Mouse (Mus musculus) heart, adult 2 months (tissue): ENCODE results near the gene Gm20388. TPM values are rescaled to one million over a fixed set of nuclear protein-coding genes. Genes with fewer than 3 reads are reported as not detected.

Experiments
- DNase-seq, 2 experiments: peaks; one replicate each; pipeline ENCODE4 v3.0.0; 2021
- H3K27ac ChIP-seq: fragments of 200-600 bp; 2 replicates; pipeline ENCODE4 v1.8.1; 2022
- H3K27me3 ChIP-seq: fragments of 200-500 bp; 2 replicates; pipeline ENCODE4 v1.6.1; 2012; ENCODE audit warnings: mild to moderate bottlenecking, low read length, inconsistent platforms, mixed read lengths; ENCODE audit not compliant: control insufficient read depth, insufficient read depth
- H3K36me3 ChIP-seq: fragments of 200-500 bp; 2 replicates; pipeline ENCODE4 v1.6.1; 2012; ENCODE audit warnings: low read length, inconsistent platforms; ENCODE audit not compliant: control insufficient read depth, insufficient read depth
- H3K4me1 ChIP-seq: fragments of 200-500 bp; 2 replicates; pipeline ENCODE4 v1.6.1; 2011; ENCODE audit warnings: low read length; ENCODE audit not compliant: control insufficient read depth, insufficient read depth
- H3K4me3 ChIP-seq: fragments of 200-600 bp; 2 replicates; pipeline ENCODE4 v1.8.1; 2022
- H3K79me2 ChIP-seq: fragments of 200-500 bp; replicated peaks from 2 replicates; pipeline ENCODE4 v1.6.1; 2012; ENCODE audit warnings: mild to moderate bottlenecking, inconsistent platforms, low read length, moderate library complexity, mixed read lengths; ENCODE audit not compliant: control insufficient read depth, insufficient read depth
- H3K9ac ChIP-seq: fragments of 200-500 bp; 2 replicates; pipeline ENCODE4 v1.6.1; 2012; ENCODE audit warnings: low read depth, mild to moderate bottlenecking, control low read depth, inconsistent platforms, low read length, mixed read lengths
- CTCF ChIP-seq: fragments of 200-600 bp; IDR thresholded peaks from 2 replicates; pipeline ENCODE4 v1.8.1; 2022; ENCODE audit warnings: antibody characterized with exemption, mild to moderate bottlenecking, moderate library complexity
- EP300 ChIP-seq: fragments of 200-500 bp; IDR thresholded peaks from 2 replicates; pipeline ENCODE4 v1.6.1; 2011; ENCODE audit warnings: low read depth, low read length, control low read depth; ENCODE audit not compliant: insufficient read depth
- POLR2A ChIP-seq: fragments of 200-500 bp; IDR thresholded peaks from 2 replicates; pipeline ENCODE4 v1.6.1; 2011; ENCODE audit warnings: mild to moderate bottlenecking, low read depth, low read length, control low read depth; ENCODE audit not compliant: insufficient read depth
- WGBS: fragments of 180-500 bp; shearing (Covaris S2); methylation state at CpG from one replicate; pipeline ENCODE4 v1.1.7; 2018; 5-methylcytosine and 5-hydroxymethylcytosine counted together
- intact Hi-C: fragments of 180-260 bp; cut with DNase I; formaldehyde crosslinking; loops from one replicate; pipeline ENCODE4 v1.15.1; 2025
- polyA plus RNA-seq: library from polyadenylated mRNA; depleted of rRNA; stranded (reverse); fragments of >200 nt; gene quantifications from 2 replicates; pipeline ENCODE4 v1.2.3, GENCODE M21; 2012
- total RNA-seq, 2 experiments: library from RNA; stranded (reverse); gene quantifications; 2 replicates each; pipeline ENCODE4 v1.2.3; 2021

Gene Gm20388
- total and polyA plus RNA-seq, 3 experiments, result 1.8 to 32.3 TPM; not detected in 1

DNA sequence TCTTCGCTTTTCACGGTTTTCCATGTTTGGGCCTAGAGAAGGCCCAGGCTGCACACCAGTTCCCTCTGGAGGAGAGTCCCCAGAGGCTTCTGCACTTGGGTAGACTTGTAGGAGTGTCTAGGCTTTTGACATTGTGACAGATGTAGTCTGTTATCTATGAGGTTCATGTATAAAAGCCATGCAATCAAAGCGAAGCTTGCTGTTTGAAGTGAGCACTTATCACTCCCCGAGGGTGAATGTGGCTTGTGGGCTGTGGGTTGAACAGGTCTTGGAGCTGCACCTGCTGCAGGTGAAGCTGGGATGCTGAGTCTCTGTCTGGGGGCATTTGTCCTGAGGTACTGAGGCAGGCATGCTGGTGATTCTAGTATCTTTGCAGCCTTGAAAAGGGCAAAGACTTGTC, 2057.9 kb downstream of the Gm20388 start:
- H3K9ac ChIP-seq, result no peak overlapping the region
- no peak for DNase-seq
- no peak for TF ChIP-seq CTCF
- no peak for TF ChIP-seq EP300
- no peak for TF ChIP-seq POLR2A
- 46% methylated on average over 4 of the region's 4 CpGs for WGBS
- peaks cover 19% of the 10 kb centered on the region for H3K4me1 ChIP-seq
- no peaks in the 10 kb centered on the region for H3K27me3 ChIP-seq
- no peak overlapping the region; the same call in 1 of the 2 replicates for H3K27ac ChIP-seq
- intact Hi-C loops, result no loop called here
- peaks cover 2% of the 10 kb centered on the region for H3K79me2 ChIP-seq
- no peak overlapping the region for H3K4me3 ChIP-seq
- H3K36me3 ChIP-seq, result peaks cover 3% of the 10 kb centered on the region

DNA sequence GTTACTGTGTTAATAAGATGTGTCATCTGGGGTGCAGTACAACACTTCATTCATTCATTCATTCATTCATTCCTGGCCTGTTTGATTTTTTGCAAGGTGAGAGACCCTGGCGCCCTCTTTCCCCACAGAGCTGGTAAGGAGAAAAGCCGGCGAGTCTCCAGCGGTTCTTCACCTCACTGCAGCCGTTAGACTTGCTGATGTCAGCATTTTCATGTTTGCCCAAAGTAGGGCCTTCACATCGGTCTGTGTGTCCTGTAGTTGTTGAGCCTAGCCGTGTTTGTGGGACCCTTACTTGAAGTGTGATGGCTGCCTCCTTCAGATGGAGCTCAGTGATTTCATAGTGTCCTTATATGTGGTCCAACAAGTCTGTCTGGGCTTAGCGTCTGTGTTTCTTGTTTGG, 2059.6 kb downstream of the Gm20388 start:
- Histone ChIP-seq H3K79me2 (peaks cover 2% of the 10 kb centered on the region), H3K36me3 (no peaks in the 10 kb centered on the region; the same call in 1 of the 2 replicates), H3K4me1 (peaks cover 15% of the 10 kb centered on the region), H3K27me3 (no peaks in the 10 kb centered on the region), H3K9ac (no peak overlapping the region), H3K27ac (no peak overlapping the region), H3K4me3 (no peak overlapping the region)
- intact Hi-C loops, result loop anchor here (10.0 kb wide), 1 partner anchor 365 kb away; no protein-coding TSS in a partner anchor
- TF ChIP-seq EP300 (no peak), CTCF (no peak), POLR2A (no peak)
- 91% methylated on average over 8 of the region's 8 CpGs for WGBS
- DNase-seq, result no peak

DNA sequence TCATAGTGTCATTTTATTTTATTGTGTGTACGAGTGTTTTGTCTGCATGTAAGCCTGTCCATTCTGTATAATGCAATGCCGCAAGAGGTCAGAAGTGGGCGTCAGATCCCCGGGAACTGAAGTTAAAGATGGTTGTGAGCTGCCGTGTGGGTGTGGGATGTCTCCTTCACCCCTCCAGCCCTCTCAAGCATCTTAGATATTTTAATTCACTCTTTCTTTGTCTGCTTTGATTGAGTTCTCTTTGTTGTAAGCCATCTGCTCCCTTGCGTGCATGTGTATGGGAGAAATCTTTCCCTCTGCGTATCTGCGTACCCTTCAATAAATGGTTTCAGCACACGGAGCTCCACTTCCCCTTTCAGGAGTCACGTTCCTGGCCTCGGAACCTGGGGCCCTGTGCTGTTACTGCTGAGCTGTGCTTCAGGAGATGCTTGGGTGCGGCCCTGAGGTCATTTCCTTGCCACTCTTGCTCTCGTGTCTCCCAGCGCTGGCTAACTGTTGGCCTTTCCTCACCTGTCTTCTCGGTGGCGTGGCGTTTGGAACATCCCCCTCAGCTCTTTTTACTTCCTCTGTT, 2060.9 kb downstream of the Gm20388 start:
- H3K36me3 ChIP-seq, result no peaks in the 10 kb centered on the region; the same call in 1 of the 2 replicates
- intact Hi-C loops, result loop anchor here (10.0 kb wide), 1 partner anchor 363 kb away; no protein-coding TSS in a partner anchor
- no peak overlapping the region for H3K9ac ChIP-seq
- H3K27me3 ChIP-seq, result no peaks in the 10 kb centered on the region
- no peak overlapping the region for H3K4me3 ChIP-seq
- TF ChIP-seq EP300 (no peak), CTCF (no peak), POLR2A (no peak)
- peaks cover 12% of the 10 kb centered on the region for H3K4me1 ChIP-seq
- WGBS, result 70% methylated on average over 17 of the region's 17 CpGs
- H3K27ac ChIP-seq, result no peak overlapping the region
- H3K79me2 ChIP-seq, result peaks cover 2% of the 10 kb centered on the region; the same call in 1 of the 2 replicates
- no peak for DNase-seq

DNA sequence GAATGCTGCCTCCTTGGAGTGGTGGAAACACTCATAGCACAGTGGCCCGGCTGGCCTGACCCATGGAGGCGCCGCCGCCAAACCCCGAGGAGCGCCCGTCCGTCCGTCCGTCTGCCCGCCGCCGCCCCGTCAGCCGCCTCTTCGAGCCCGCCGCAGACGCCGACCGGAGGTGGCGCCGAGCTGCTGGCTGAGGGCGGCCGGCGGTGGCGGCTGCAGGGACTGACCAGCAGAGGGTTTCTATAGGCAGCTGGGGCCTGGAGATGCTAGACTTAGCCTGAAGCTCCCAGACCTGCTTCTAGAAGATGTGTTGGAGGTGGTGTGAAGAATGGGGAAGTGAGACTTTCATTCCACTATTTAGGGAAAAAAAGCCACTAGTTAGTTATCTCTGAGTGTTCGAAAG, 2063.3 kb downstream of the Gm20388 start:
- 97% methylated on average over 28 of the region's 28 CpGs for WGBS
- no peak overlapping the region for H3K9ac ChIP-seq
- H3K27ac ChIP-seq, result no peak overlapping the region
- no peaks in the 10 kb centered on the region for H3K36me3 ChIP-seq
- H3K4me3 ChIP-seq, result no peak overlapping the region
- intact Hi-C loops, result loop anchor here (10.0 kb wide), 1 partner anchor 361 kb away; no protein-coding TSS in a partner anchor
- H3K79me2 ChIP-seq, result peaks cover 2% of the 10 kb centered on the region; the same call in 1 of the 2 replicates
- no peaks in the 10 kb centered on the region for H3K27me3 ChIP-seq
- no peaks in the 10 kb centered on the region; the same call in 1 of the 2 replicates for H3K4me1 ChIP-seq
- TF ChIP-seq POLR2A (no peak), CTCF (no peak), EP300 (no peak)
- DNase-seq, result no peak

DNA sequence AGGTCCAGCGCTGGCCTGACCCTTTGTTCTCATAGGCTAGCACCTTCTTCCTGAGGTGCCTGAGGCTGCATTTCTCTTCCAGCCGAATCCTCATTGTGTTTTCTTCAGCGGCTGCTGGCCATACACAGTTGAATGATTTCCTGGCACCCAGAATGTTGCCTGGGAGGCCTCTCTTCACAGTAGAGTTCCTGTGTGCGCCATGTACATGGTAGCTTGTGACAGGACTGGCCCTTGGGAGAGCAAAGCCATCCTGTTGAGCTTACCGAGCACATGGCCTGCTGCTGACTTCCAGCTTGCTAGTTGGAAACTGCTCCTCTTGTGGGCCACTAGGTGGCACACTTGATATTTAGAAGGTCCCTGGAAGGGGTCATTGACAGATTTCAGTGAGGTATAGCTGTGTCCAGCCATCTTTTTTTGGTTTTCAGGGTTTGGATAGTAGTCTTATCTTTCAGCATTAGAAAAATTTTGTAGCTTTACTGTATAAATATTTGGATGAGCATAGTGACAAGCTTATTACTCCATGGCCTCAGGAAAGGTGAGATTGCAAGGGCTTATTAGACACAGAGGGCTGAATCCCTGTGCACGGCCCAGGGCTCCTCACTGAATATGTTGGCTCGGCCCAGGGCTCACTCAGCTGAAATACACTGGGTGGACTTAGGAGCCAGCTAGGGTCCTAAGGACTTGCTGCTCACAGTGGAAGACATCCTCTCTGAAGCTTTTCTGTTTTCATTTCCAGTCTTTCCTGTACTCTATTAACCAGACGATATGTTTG, 2067.4 kb downstream of the Gm20388 start:
- H3K27ac ChIP-seq, result no peak overlapping the region
- 62% methylated on average over 8 of the region's 8 CpGs for WGBS
- DNase-seq, result no peak
- no peaks in the 10 kb centered on the region for H3K36me3 ChIP-seq
- no peaks in the 10 kb centered on the region for H3K27me3 ChIP-seq
- intact Hi-C loops, result loop anchor here (2.0 to 10.0 kb wide), 4 partner anchors 161 to 357 kb away; no protein-coding TSS in a partner anchor
- TF ChIP-seq EP300, result peak; percentile 69; the same call in 1 of the 2 replicates
- peak; percentile 92 for TF ChIP-seq CTCF
- no peak for TF ChIP-seq POLR2A
- H3K4me1 ChIP-seq, result no peaks in the 10 kb centered on the region; the same call in 1 of the 2 replicates
- no peak overlapping the region for H3K4me3 ChIP-seq
- H3K9ac ChIP-seq, result no peak overlapping the region
- H3K79me2 ChIP-seq, result no peaks in the 10 kb centered on the region

DNA sequence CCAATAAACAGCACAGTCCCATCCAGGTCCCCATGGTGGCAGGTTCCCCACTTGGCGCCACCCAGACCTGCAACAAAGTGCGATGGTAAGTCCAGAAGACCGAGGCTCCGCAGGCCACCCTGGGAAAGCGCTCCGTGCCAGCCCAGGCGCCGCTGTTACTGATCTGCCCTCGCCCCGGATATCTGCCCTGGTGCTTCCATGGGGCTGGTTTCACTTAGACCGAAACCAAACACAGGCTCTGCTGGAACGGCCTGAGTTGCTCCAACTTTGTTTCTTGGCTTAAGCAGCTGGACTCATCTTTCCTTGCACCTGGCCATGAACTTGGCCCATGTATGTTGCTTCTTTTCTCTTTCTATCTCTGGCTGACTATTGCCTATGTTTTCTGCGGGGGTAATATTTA, 2068.0 kb downstream of the Gm20388 start:
- H3K27ac ChIP-seq, result no peak overlapping the region
- H3K36me3 ChIP-seq, result no peaks in the 10 kb centered on the region

More for the DNA sequence above, 2068.0 kb downstream of the Gm20388 start:
- Histone ChIP-seq H3K4me1 (no peaks in the 10 kb centered on the region; the same call in 1 of the 2 replicates), H3K4me3 (no peak overlapping the region), H3K27me3 (no peaks in the 10 kb centered on the region), H3K9ac (no peak overlapping the region), H3K79me2 (no peaks in the 10 kb centered on the region)
- intact Hi-C loops, result loop anchor here (2.0 to 10.0 kb wide), 4 partner anchors 160 to 356 kb away; no protein-coding TSS in a partner anchor
- DNase-seq, result no peak
- 97% methylated on average over 13 of the region's 13 CpGs for WGBS
- TF ChIP-seq POLR2A, result no peak
